Mouse (Mus musculus): Measurements from ENCODE around the gene Gnai3.

DNA sequence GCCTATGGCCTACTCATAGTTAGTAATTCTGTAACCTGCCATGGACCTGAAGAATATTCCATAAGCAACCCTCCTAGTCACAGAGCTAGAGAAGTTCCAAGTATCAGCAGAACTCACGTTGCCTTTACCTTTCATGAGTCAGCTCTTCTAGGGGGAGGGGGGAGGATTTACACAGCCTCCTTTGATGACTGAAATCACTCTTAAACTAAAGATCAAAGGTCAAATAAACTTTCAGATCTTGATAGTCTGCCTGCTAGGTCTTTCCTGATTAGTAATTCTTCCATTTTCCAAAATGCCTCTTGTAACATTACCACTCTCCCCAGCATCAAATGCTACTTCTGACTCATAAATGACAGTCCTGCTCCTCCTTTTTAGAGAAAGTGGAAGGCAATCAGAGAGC is 21.8 kb downstream of the Gnai3 start:
- TF ChIP-seq CTCF (IDR thresholded peaks at IDR 0.05; ENCODE audit: low read depth) (no peak), EP300 (IDR thresholded peaks at IDR 0.05; ENCODE audit: low read depth) (no peak)
